In genomic region chr2:169825908-169826307, GRCm38 (mm10) we compare ENCODE assay signal across 12 mouse cellular contexts.
DNase-seq lines count a peak whose midpoint lies in the region; ATAC-seq and TF ChIP-seq lines count a peak whose summit lies in the region.
"Had no signal": no experiment of that assay in that cellular context is flagged by ENCODE, and none has a peak within 500 bp of the region (broad histone marks: within the 10 kb centered on the region; RNA-seq: fewer than 3 reads in every experiment).

No protein-coding gene starts in this region.

- no peak overlapping the region for H3K9ac ChIP-seq in forebrain, embryonic 15.5 days (replicated peaks)
- H3K9ac ChIP-seq in forebrain, embryonic 12.5 days = no peak overlapping the region
- no peak overlapping the region for H3K9ac ChIP-seq in lung, postnatal 0 days (replicated peaks; ENCODE audit: low read depth)
- H3K9ac ChIP-seq in stomach, postnatal 0 days (ENCODE audit: low read length) = no peak overlapping the region
- H3K9ac ChIP-seq: liver, postnatal 0 days; midbrain, embryonic 13.5 days had no signal

- no peaks in the 10 kb centered on the region for H3K27me3 ChIP-seq in forebrain, embryonic 15.5 days
- no peaks in the 10 kb centered on the region for H3K27me3 ChIP-seq in forebrain, embryonic 12.5 days
- H3K27me3 ChIP-seq in lung, postnatal 0 days (replicated peaks; ENCODE audit: insufficient read depth, low read length) = no peaks in the 10 kb centered on the region
- H3K27me3 ChIP-seq in limb, embryonic 10.5 days (ENCODE audit: low read depth, poor library complexity, severe bottlenecking) = no peaks in the 10 kb centered on the region
- no peaks in the 10 kb centered on the region for H3K27me3 ChIP-seq in stomach, postnatal 0 days (ENCODE audit: control insufficient read depth, insufficient read depth, low read length)
- H3K27me3 ChIP-seq: midbrain, embryonic 13.5 days had no signal

- H3K4me3 ChIP-seq in forebrain, embryonic 15.5 days = no peak overlapping the region
- H3K4me3 ChIP-seq in forebrain, embryonic 12.5 days (replicated peaks) = no peak overlapping the region
- H3K4me3 ChIP-seq in lung, postnatal 0 days (ENCODE audit: low read depth, low read length) = peak overlapping the region; percentile 14; the same call in 1 of the 2 replicates
- peak overlapping the region; percentile 13 for H3K4me3 ChIP-seq in limb, embryonic 10.5 days
- no peak overlapping the region for H3K4me3 ChIP-seq in stomach, postnatal 0 days (ENCODE audit: low read depth, low read length)
- H3K4me3 ChIP-seq: midbrain, embryonic 13.5 days had no signal

- no peak for TF ChIP-seq CTCF in lung, postnatal 0 days (IDR thresholded peaks at IDR 0.05)
- no peak for TF ChIP-seq CTCF in stomach, postnatal 0 days (IDR thresholded peaks at IDR 0.05; ENCODE audit: low read depth)

- ATAC-seq in forebrain, embryonic 15.5 days (replicated peaks) = no peak
- ATAC-seq in forebrain, embryonic 12.5 days (ENCODE audit: low FRiP score) = no peak
- ATAC-seq in lung, postnatal 0 days = no peak
- ATAC-seq in stomach, postnatal 0 days (ENCODE audit: low FRiP score, low TSS enrichment) = no peak
- ATAC-seq: liver, postnatal 0 days; midbrain, embryonic 13.5 days had no signal

- DNase-seq in lung, postnatal 0 days (ENCODE audit: low spot score) = no peak
- DNase-seq in lung, postnatal 14 days = no peak
- no peak for DNase-seq in limb, embryonic 10.5 days (ENCODE audit: low spot score)
- no peak for DNase-seq in stomach, postnatal 0 days (ENCODE audit: low spot score)
- DNase-seq in urinary bladder, adult 18-20 months (ENCODE audit: low spot score in 2 of 2) = no peak
- no peak for DNase-seq in testis, postnatal 14 days (ENCODE audit: low spot score)
- DNase-seq: adrenal gland, postnatal 36 days; cerebellum, adult 11 months; liver, postnatal 0 days had no signal

- peak overlapping the region; percentile 24; the same call in 1 of the 2 replicates for H3K4me2 ChIP-seq in forebrain, embryonic 15.5 days (replicated peaks)
- H3K4me2 ChIP-seq in forebrain, embryonic 12.5 days = no peak overlapping the region
- peak overlapping the region; percentile 38 for H3K4me2 ChIP-seq in lung, postnatal 0 days (replicated peaks; ENCODE audit: low read depth, low read length)
- peak overlapping the region; percentile 35 for H3K4me2 ChIP-seq in stomach, postnatal 0 days (replicated peaks; ENCODE audit: low read depth)
- H3K4me2 ChIP-seq: midbrain, embryonic 13.5 days had no signal

- H3K4me1 ChIP-seq in forebrain, embryonic 15.5 days = peaks cover 13% of the 10 kb centered on the region
- peaks cover 4% of the 10 kb centered on the region; the same call in 1 of the 2 replicates for H3K4me1 ChIP-seq in forebrain, embryonic 12.5 days
- no peaks in the 10 kb centered on the region for H3K4me1 ChIP-seq in lung, postnatal 0 days (ENCODE audit: insufficient read depth, low read depth, low read length)
- peaks cover 34% of the 10 kb centered on the region for H3K4me1 ChIP-seq in limb, embryonic 10.5 days
- H3K4me1 ChIP-seq in stomach, postnatal 0 days (replicated peaks; ENCODE audit: control insufficient read depth, insufficient read depth) = no peaks in the 10 kb centered on the region

- no peak for TF ChIP-seq EP300 in lung, postnatal 0 days (IDR thresholded peaks at IDR 0.05)
- no peak for TF ChIP-seq EP300 in stomach, postnatal 0 days (optimal IDR thresholded peaks at IDR 0.05)

- H3K36me3 ChIP-seq in forebrain, embryonic 15.5 days = no peaks in the 10 kb centered on the region
- H3K36me3 ChIP-seq in forebrain, embryonic 12.5 days (replicated peaks) = no peaks in the 10 kb centered on the region
- no peaks in the 10 kb centered on the region for H3K36me3 ChIP-seq in lung, postnatal 0 days (ENCODE audit: insufficient read depth, low read length)
- H3K36me3 ChIP-seq in limb, embryonic 10.5 days = no peaks in the 10 kb centered on the region
- H3K36me3 ChIP-seq in stomach, postnatal 0 days (ENCODE audit: control insufficient read depth, insufficient read depth, low read length) = no peaks in the 10 kb centered on the region
- H3K36me3 ChIP-seq: midbrain, embryonic 13.5 days had no signal

- 59% methylated on average over 12 of the region's 12 CpGs for WGBS in forebrain, embryonic 15.5 days
- WGBS in forebrain, embryonic 12.5 days = 77% methylated on average over 12 of the region's 12 CpGs
- 50% methylated on average over 12 of the region's 12 CpGs for WGBS in lung, postnatal 0 days
- 75% methylated on average over 12 of the region's 12 CpGs for WGBS in limb, embryonic 10.5 days
- 29% methylated on average over 12 of the region's 12 CpGs for WGBS in stomach, postnatal 0 days

- H3K27ac ChIP-seq in forebrain, embryonic 15.5 days (replicated peaks) = no peak overlapping the region
- no peak overlapping the region for H3K27ac ChIP-seq in forebrain, embryonic 12.5 days
- H3K27ac ChIP-seq in lung, postnatal 0 days (ENCODE audit: low read length) = no peak overlapping the region
- H3K27ac ChIP-seq in limb, embryonic 10.5 days = peak overlapping the region; percentile 78
- no peak overlapping the region for H3K27ac ChIP-seq in stomach, postnatal 0 days (replicated peaks)
- H3K27ac ChIP-seq: midbrain, embryonic 13.5 days had no signal

- no peaks in the 10 kb centered on the region for H3K9me3 ChIP-seq in forebrain, embryonic 15.5 days
- H3K9me3 ChIP-seq in forebrain, embryonic 12.5 days = no peaks in the 10 kb centered on the region
- H3K9me3 ChIP-seq in lung, postnatal 0 days (ENCODE audit: low read length) = no peaks in the 10 kb centered on the region
- H3K9me3 ChIP-seq in limb, embryonic 10.5 days (replicated peaks) = no peaks in the 10 kb centered on the region
- no peaks in the 10 kb centered on the region for H3K9me3 ChIP-seq in stomach, postnatal 0 days (ENCODE audit: control insufficient read depth, low read length)
- H3K9me3 ChIP-seq: midbrain, embryonic 13.5 days had no signal

Comparison
In these comparisons a context has a peak if more than half of its experiments do, and no peak if none do; other contexts are left out.
1. H3K4me3 ChIP-seq: peak in lung, postnatal 0 days (single experiment) and limb, embryonic 10.5 days (single experiment); none in forebrain, embryonic 15.5 days (single experiment), forebrain, embryonic 12.5 days (single experiment) and stomach, postnatal 0 days (single experiment).